Mouse (Mus musculus) embryo, embryonic 9.5 days (tissue): ENCODE measurements around the gene Neu4.
"Not testable (repeated sequence)": the region's sequence is repeated elsewhere in the genome, so short reads cannot be mapped to it uniquely, and the experiment has no call there.

ENCODE experiments used
- DNase-seq: peaks from one replicate; pipeline ENCODE4 v3.0.0-alpha.2; 2017; ENCODE audit errors: extremely low spot score

Neu4 gene

GRCm38 (mm10) chr1:94020151-94020550 lies at the start of gene Neu4:
Gene Neu4, plus strand, starts transcription at chr1:94020451.
- no peak for DNase-seq

DNA sequence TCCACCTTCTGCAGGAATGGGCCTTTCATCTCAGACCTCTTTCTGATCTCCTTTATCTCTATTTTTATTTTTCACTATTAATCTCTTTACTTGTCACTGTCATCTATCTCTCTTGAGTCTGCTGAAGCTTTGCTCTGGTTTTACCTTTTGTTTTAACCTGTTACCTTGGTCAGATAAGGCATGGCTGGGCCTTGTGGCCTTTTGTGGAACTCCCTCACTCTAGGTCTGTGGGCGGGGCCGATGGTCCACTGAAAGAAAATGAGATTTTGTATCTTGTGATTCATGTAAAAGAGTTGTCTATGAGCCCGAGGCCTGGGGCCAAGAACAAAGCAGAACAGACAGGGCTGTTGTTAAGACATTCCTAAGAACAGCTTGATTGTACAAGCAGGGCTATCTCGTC lies 49.5 kb upstream of the Neu4 start:
- not testable (repeated sequence) for DNase-seq

- not testable (repeated sequence) for DNase-seq
Observed at GRCm38 (mm10) chr1:93975764-93976163, 44.5 kb upstream of the Neu4 start.

- DNase-seq, result not testable (repeated sequence)
Observed at GRCm38 (mm10) chr1:93978287-93978686, 42.0 kb upstream of the Neu4 start.

DNA sequence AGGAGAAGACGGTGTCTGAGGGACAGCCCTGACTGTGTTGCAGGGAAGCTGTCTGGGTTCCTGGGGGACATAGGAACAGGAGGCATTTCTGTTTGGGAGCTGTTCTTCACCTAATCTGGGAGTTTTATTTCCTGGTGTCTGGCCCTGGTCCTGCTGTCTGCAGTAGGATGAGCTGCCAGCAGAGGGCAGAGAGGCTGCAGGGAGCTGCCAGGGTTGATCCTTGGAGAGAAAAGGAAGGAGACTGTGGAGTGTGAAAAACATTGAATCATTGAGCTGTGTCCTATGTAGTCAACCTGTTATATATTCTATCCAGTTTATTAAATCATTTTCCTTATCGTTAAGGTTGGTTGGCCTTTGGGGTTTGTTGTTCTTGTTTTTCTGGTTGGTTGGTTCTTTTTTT lies 39.3 kb upstream of the Neu4 start:
- not testable (repeated sequence) for DNase-seq

DNA sequence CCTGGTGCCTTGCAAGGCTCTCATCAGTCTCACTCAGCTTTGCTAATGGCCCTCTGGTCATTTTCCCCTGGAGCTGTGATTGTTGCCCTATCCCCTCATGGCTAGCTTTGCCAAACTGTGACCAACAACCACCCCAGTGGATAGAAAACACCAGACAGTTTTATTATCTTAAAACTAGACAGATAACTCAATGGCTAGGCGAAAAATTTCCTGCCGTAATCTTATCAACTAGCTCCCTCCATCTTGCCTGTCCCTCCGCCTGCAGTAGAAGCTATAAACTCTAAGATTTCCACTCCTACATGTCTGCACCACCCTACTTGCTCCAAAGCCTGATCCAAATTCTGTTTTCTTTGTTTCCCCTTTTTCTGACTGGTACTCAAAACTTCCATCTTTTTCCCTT lies 34.1 kb upstream of the Neu4 start:
- DNase-seq, result no peak

GRCm38 (mm10) chr1:93988786-93989185 lies 31.5 kb upstream of the Neu4 start:
- DNase-seq, result no peak

- DNase-seq, result not testable (repeated sequence)
Observed at GRCm38 (mm10) chr1:93990209-93990608, 30.0 kb upstream of the Neu4 start, which contains the start of gene Gal3st2c. Gene Gal3st2c, plus strand, starts transcription at chr1:93990509.

GRCm38 (mm10) chr1:93991068-93991467 lies 29.2 kb upstream of the Neu4 start:
- not testable (repeated sequence) for DNase-seq

GRCm38 (mm10) chr1:93991491-93991890 lies 28.8 kb upstream of the Neu4 start:
- not testable (repeated sequence) for DNase-seq

GRCm38 (mm10) chr1:94001023-94001422 lies 19.2 kb upstream of the Neu4 start:
- no peak for DNase-seq

- not testable (repeated sequence) for DNase-seq
Observed at GRCm38 (mm10) chr1:94005954-94006506, 14.2 kb upstream of the Neu4 start.

- not testable (repeated sequence) for DNase-seq
Observed at GRCm38 (mm10) chr1:94008826-94009225, 11.4 kb upstream of the Neu4 start.

GRCm38 (mm10) chr1:94011643-94012042 lies 8.6 kb upstream of the Neu4 start:
- DNase-seq, result no peak

GRCm38 (mm10) chr1:94027506-94028108 lies 7.4 kb downstream of the Neu4 start:
- DNase-seq, result no peak

- no peak for DNase-seq
Observed at GRCm38 (mm10) chr1:94028741-94029140, 8.5 kb downstream of the Neu4 start.

- no peak for DNase-seq
Observed at GRCm38 (mm10) chr1:94033075-94033602, 12.9 kb downstream of the Neu4 start.

GRCm38 (mm10) chr1:94034984-94035743 lies 14.9 kb downstream of the Neu4 start:
- DNase-seq, result peak; percentile 85

GRCm38 (mm10) chr1:94040391-94040790 lies 20.1 kb downstream of the Neu4 start:
- no peak for DNase-seq

DNA sequence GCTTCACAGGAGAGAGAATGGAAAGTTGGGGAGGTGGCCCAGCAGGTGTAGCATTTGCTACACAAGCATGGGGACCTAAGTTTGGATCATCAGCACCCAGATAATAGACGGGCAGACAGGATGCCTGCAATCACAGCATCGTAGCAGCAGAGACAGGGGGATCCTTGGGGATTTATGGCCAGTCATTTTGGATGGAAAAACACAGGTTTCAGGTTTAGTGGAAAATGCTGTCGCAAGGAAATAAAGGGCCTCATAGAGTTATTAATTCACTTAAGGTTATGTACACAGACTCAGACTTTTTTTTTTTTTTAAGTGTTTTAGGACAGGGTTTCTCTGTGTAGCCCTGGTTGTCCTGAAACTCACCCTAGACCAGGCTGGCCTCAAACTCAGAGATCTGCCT lies 25.3 kb downstream of the Neu4 start:
- DNase-seq, result no peak

DNA sequence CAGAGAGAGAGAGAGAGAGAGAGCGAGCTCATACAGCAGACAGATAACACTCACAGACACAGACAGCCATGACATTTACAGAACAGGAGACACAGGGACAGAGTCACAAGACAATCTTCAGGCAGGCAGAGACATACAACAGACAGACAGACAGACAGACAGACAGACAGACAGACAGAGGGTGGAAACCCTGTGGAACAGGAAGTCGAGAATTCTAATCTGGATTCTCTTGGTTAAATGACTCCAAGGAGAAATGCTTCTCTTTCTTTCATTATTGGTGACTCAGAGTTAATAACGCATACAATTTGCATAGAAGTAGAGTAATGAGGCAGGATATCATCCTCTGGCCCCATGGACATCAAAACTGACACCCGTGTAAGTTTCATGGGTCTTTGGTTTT lies 26.3 kb downstream of the Neu4 start:
- no peak for DNase-seq

GRCm38 (mm10) chr1:94051104-94051503 lies 30.9 kb downstream of the Neu4 start:
- DNase-seq, result no peak

DNA sequence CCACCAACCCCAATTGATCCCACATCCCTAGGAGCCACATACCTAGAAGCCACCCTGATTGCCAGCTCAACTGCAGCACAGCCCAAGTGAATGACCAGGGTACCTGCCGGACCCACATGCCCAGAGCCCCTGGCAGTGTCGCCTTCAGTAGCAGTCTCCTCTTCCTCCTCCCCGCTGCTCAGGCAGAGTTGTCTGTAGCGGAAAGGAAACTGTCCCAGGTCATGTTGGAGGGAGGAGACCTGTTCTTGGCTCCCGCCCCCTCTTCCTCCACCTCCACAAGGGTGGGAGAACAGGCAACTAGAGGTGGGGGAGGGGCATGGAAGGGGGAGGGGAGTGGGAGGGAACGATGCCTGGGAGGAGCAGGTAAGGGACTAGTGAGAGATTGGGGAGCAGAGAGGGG lies 32.1 kb downstream of the Neu4 start, which contains the start of gene Pdcd1:
Gene Pdcd1 (minus strand): TSS at position 181 of the 400 bp plus-strand sequence.
- no peak for DNase-seq
